Mouse (Mus musculus) heart, adult 8-10 months (tissue): ENCODE data around the gene Bcl9. TPM values are rescaled to one million over a fixed set of nuclear protein-coding genes. Genes with fewer than 3 reads are reported as not detected.

Experiments used
- DNase-seq: peaks from one replicate; pipeline ENCODE4 v3.0.0; 2022; ENCODE audit warnings: low spot score
- total RNA-seq, 4 experiments: library from RNA; stranded (reverse); gene quantifications; 2 replicates each; pipeline ENCODE4 v1.2.4; 2022

Bcl9 gene
- 10 to 100 TPM; 16.8 to 26.1 (median 24.4) TPM for total RNA-seq

- DNase-seq: peak; percentile 79
These were observed at the start of gene Bcl9 for GRCm38 (mm10) chr3:97297553-97298432. Bcl9 (minus strand) TSS chr3:97297917.

- DNase-seq: no peak
These were observed 41.5 kb upstream of the Bcl9 start for GRCm38 (mm10) chr3:97339193-97339576.

- peak; percentile 86 for DNase-seq
These were observed 40.9 kb upstream of the Bcl9 start for GRCm38 (mm10) chr3:97338522-97339192.

GRCm38 (mm10) chr3:97337306-97337705, 39.6 kb upstream of the Bcl9 start:
- peak; percentile 17 for DNase-seq

- DNase-seq: no peak
These were observed 38.6 kb upstream of the Bcl9 start for GRCm38 (mm10) chr3:97336331-97336730.

GRCm38 (mm10) chr3:97334618-97335017, 36.9 kb upstream of the Bcl9 start:
- DNase-seq: no peak

GRCm38 (mm10) chr3:97332172-97332571, 34.5 kb upstream of the Bcl9 start:
- no peak for DNase-seq

- DNase-seq: no peak
These were observed 30.1 kb upstream of the Bcl9 start for GRCm38 (mm10) chr3:97327809-97328208.

- DNase-seq: no peak
These were observed 29.6 kb upstream of the Bcl9 start for GRCm38 (mm10) chr3:97327356-97327755.

- DNase-seq: no peak
These were observed 28.1 kb upstream of the Bcl9 start for GRCm38 (mm10) chr3:97325621-97326345.

- no peak for DNase-seq
These were observed 26.3 kb upstream of the Bcl9 start for GRCm38 (mm10) chr3:97324046-97324445.

- no peak for DNase-seq
These were observed 19.6 kb upstream of the Bcl9 start for GRCm38 (mm10) chr3:97317302-97317701.

- DNase-seq: no peak
These were observed 15.7 kb upstream of the Bcl9 start for GRCm38 (mm10) chr3:97313431-97313830.

- peak; percentile 28 for DNase-seq
These were observed 14.3 kb upstream of the Bcl9 start for GRCm38 (mm10) chr3:97311998-97312397.

GRCm38 (mm10) chr3:97309748-97310536, 12.2 kb upstream of the Bcl9 start:
- no peak for DNase-seq

GRCm38 (mm10) chr3:97308440-97308839, 10.7 kb upstream of the Bcl9 start:
- no peak for DNase-seq

- DNase-seq: no peak
These were observed 8.2 kb upstream of the Bcl9 start for GRCm38 (mm10) chr3:97305907-97306306.

GRCm38 (mm10) chr3:97301586-97301985, 3.9 kb upstream of the Bcl9 start:
- no peak for DNase-seq

GRCm38 (mm10) chr3:97300370-97300769, 2.7 kb upstream of the Bcl9 start:
- DNase-seq: no peak

- DNase-seq: no peak
These were observed 2.2 kb upstream of the Bcl9 start for GRCm38 (mm10) chr3:97299885-97300284.

GRCm38 (mm10) chr3:97298856-97299465, 1.2 kb upstream of the Bcl9 start:
- no peak for DNase-seq
